Mouse (Mus musculus): ENCODE measurements at regions not wholly inside any gene's neighbourhood (a gene's known extent, or its start where the extent isn't known, plus 50 kb on each side); places are given as distances from the start of the nearest gene placed in this dataset.

DNA sequence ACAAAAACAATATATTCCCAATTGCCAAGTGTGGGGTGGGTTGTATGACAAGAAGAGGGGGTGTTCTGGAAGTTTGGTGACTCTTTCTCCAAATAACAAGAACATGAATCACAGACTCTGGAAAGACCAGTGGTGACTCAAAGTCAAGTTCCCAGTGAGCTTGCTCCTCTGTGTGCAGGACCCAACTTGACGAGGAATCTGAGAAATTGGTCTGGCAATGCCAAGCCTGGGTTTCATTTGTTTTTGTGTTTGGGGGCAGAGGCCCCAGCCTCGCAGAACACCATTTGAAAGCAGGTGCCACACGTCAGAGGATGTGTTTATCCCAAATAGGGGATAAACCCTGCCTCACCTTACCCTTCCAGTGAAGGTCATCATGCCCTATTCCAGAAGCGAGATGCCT, 163.1 kb upstream of the Shh start:
- Histone ChIP-seq H3K27ac (ENCODE audit: insufficient read depth, low read depth, low read length) (no peak overlapping the region), H3K27me3 (replicated peaks; ENCODE audit: control insufficient read depth, insufficient read depth, low read length) (no peaks in the 10 kb centered on the region), H3K36me3 (ENCODE audit: control insufficient read depth, insufficient read depth, low read length) (no peaks in the 10 kb centered on the region), H3K4me1 (ENCODE audit: control insufficient read depth, insufficient read depth, low read length) (no peaks in the 10 kb centered on the region), H3K4me3 (ENCODE audit: insufficient read depth, low read depth, low read length) (no peak overlapping the region)
- 78% methylated on average over 4 of the region's 4 CpGs for WGBS
- DNase-seq, result no peak
- TF ChIP-seq CTCF (conservative IDR thresholded peaks at IDR 0.05; ENCODE audit: insufficient read depth, insufficient read length, low read depth, low read length), result no peak
- TF ChIP-seq POLR2A (IDR thresholded peaks at IDR 0.05; ENCODE audit: low read depth, low read length), result no peak

DNA sequence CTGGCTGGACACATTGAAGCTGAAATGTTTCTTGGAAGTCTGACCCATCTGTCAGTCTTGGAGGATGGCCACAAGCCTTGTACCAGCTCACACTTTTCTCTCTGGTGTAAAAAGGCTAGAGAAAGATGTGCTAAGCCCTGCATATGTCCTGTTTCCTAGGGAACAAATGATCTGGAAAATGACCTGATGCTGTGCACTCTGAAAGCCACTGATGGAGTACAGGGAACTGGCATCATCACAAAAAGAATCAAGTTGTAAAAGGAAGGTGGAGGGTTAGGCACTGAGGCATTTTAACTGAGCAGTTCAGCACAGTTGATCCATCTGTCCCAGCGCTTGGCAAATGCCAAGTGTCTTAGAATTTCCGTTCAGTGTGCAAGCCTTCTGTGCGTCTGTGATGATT, 144.8 kb upstream of the Shh start:
- Histone ChIP-seq H3K4me3 (ENCODE audit: insufficient read depth, low read depth, low read length) (no peak overlapping the region), H3K27ac (ENCODE audit: insufficient read depth, low read depth, low read length) (no peak overlapping the region), H3K27me3 (replicated peaks; ENCODE audit: control insufficient read depth, insufficient read depth, low read length) (no peaks in the 10 kb centered on the region), H3K4me1 (ENCODE audit: control insufficient read depth, insufficient read depth, low read length) (no peaks in the 10 kb centered on the region), H3K36me3 (ENCODE audit: control insufficient read depth, insufficient read depth, low read length) (no peaks in the 10 kb centered on the region)
- no peak for DNase-seq
- TF ChIP-seq CTCF (conservative IDR thresholded peaks at IDR 0.05; ENCODE audit: insufficient read depth, insufficient read length, low read depth, low read length) (no peak), POLR2A (IDR thresholded peaks at IDR 0.05; ENCODE audit: low read depth, low read length) (no peak)
- WGBS, result 83% methylated on average over 3 of the region's 3 CpGs

DNA sequence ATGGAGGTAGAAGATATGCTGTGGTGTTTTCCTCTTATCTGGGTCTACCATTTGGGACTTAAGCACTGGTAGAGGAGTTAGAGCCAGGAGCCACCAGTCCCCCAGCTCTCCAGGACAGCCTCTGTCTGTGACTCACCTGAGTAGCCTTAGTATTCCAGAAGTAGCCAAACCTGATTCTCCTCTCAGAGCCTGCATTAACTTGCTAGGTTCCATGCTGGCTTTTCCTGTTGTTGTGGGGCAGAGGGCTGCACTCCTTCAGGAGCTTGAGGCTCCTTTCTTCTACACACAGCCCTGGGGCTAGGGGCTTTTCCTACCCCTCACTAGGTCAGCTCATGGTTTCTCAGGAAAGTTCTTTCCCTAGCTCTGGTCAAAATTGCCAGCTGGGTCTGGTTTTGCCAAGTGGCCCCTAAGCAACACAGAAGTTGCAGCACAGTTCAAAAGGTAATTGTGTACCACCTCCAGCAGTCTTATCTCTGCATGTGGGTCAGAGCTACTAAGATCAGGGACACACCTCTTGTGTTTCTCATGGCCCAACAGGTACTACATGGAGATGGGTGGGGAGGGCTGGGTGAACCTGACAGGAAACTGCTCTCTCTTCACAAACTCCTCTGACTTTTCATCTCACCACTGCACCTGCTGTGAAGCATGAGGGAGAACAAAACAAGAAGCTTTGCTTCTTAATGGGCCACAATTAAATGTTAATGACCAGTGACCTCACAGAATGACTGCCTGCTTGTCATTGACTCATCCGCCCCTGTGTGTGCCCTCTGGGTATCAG, 129.7 kb upstream of the Shh start:
- Histone ChIP-seq H3K4me3 (ENCODE audit: insufficient read depth, low read depth, low read length) (no peak overlapping the region), H3K27me3 (replicated peaks; ENCODE audit: control insufficient read depth, insufficient read depth, low read length) (no peaks in the 10 kb centered on the region), H3K27ac (ENCODE audit: insufficient read depth, low read depth, low read length) (no peak overlapping the region), H3K36me3 (ENCODE audit: control insufficient read depth, insufficient read depth, low read length) (no peaks in the 10 kb centered on the region), H3K4me1 (ENCODE audit: control insufficient read depth, insufficient read depth, low read length) (no peaks in the 10 kb centered on the region)
- DNase-seq, result no peak
- TF ChIP-seq POLR2A (IDR thresholded peaks at IDR 0.05; ENCODE audit: low read depth, low read length) (no peak), CTCF (conservative IDR thresholded peaks at IDR 0.05; ENCODE audit: insufficient read depth, insufficient read length, low read depth, low read length) (no peak)
- 25% methylated on average over 1 of the region's 1 CpGs for WGBS

DNA sequence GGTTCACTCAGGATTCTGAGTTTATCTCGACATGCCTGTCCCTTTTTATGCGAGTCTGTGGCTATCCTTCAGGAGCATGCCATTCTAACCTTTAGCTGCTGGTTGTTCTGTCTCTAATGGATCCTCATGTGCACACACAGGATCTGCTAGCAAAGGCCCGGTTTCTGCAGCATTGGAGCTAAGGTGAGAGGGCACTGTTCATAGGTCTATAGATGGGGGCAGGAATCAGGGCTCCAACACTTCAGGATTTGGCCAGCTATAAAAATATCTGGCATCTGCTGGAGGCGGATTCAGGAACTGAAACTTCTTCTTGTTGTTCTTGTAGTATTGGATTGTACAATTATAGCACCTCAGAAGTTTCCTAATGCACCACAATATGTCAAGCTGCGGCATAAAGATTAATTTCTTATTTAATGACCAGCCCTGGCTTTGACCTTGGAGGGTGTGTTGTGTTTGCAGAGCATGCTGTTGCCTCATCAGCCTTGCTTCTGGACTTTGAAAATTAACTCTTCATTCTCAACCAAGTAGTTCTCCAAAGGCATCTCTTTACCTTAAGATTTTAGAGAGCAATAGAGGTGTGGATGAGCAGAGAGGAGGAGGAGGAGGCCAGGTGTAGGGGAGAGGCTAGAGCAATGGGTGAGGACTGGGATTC, 104.4 kb upstream of the Shh start:
- Histone ChIP-seq H3K36me3 (ENCODE audit: control insufficient read depth, insufficient read depth, low read length) (no peaks in the 10 kb centered on the region), H3K27me3 (replicated peaks; ENCODE audit: control insufficient read depth, insufficient read depth, low read length) (no peaks in the 10 kb centered on the region), H3K27ac (ENCODE audit: insufficient read depth, low read depth, low read length) (no peak overlapping the region), H3K4me3 (ENCODE audit: insufficient read depth, low read depth, low read length) (no peak overlapping the region), H3K4me1 (ENCODE audit: control insufficient read depth, insufficient read depth, low read length) (no peaks in the 10 kb centered on the region)
- DNase-seq, result no peak
- no peak for TF ChIP-seq CTCF (conservative IDR thresholded peaks at IDR 0.05; ENCODE audit: insufficient read depth, insufficient read length, low read depth, low read length)
- TF ChIP-seq POLR2A (IDR thresholded peaks at IDR 0.05; ENCODE audit: low read depth, low read length), result no peak
- 73% methylated on average over 5 of the region's 5 CpGs for WGBS

DNA sequence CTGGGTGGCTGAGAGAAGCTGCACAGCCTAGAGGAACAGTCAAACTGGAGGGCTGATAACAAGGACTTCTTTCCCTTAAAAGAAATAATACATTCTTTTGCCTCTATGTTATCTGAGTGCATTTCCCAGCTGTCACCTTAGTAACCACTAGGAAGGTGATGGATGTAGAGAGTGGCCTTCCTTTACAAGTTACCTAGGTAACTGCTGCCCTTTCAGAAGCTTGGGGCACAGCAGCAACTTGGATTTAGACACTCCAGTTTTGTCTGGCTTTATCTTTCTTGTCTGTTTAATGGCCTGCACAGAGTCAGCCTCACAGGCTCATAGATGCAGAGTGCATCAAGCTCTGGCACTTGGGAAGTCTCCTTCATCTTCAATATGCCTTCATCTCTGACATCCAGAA, 101.4 kb upstream of the Shh start:
- DNase-seq, result no peak
- H3K4me1 ChIP-seq (ENCODE audit: control insufficient read depth, insufficient read depth, low read length), result no peaks in the 10 kb centered on the region

DNA sequence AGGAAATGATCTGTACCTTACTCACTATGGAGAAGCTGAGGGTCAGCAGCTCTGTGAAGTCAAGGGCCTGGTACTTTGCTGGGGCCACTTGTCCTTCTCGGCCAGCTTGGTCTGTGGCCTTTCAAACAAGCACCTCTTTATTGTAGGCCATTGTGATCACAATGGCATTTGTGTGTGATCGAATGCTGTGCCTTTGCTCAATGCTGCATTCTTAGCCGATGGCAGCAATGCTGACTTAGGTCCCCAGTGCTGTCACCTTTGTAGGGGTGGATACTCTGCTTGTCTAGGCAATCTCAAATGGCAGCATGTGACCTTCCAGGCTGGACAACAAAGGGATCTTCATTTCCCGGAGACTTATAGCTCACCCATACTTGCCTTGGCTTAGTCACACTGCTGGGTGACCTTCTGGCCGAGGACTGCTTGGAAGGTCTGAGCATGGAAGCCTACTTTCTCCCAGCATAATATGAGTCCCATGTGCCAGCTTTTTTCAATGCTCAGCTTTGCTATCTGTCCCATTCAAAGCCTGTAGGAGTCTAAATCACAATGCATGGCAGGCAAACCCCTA, 100.4 kb upstream of the Shh start:
- WGBS, result 87% methylated on average over 5 of the region's 5 CpGs
- no peak overlapping the region for H3K4me3 ChIP-seq (ENCODE audit: insufficient read depth, low read depth, low read length)
- no peaks in the 10 kb centered on the region for H3K4me1 ChIP-seq (ENCODE audit: control insufficient read depth, insufficient read depth, low read length)
- H3K36me3 ChIP-seq (ENCODE audit: control insufficient read depth, insufficient read depth, low read length), result no peaks in the 10 kb centered on the region
- no peak overlapping the region for H3K27ac ChIP-seq (ENCODE audit: insufficient read depth, low read depth, low read length)
- H3K27me3 ChIP-seq (replicated peaks; ENCODE audit: control insufficient read depth, insufficient read depth, low read length), result no peaks in the 10 kb centered on the region
- no peak for DNase-seq
- TF ChIP-seq CTCF (conservative IDR thresholded peaks at IDR 0.05; ENCODE audit: insufficient read depth, insufficient read length, low read depth, low read length) (no peak), POLR2A (IDR thresholded peaks at IDR 0.05; ENCODE audit: low read depth, low read length) (no peak)

More for the DNA sequence above, 101.4 kb upstream of the Shh start:
- H3K36me3 ChIP-seq (ENCODE audit: control insufficient read depth, insufficient read depth, low read length), result no peaks in the 10 kb centered on the region
- no peaks in the 10 kb centered on the region for H3K27me3 ChIP-seq (replicated peaks; ENCODE audit: control insufficient read depth, insufficient read depth, low read length)
- no peak overlapping the region for H3K27ac ChIP-seq (ENCODE audit: insufficient read depth, low read depth, low read length)
- no peak overlapping the region for H3K4me3 ChIP-seq (ENCODE audit: insufficient read depth, low read depth, low read length)
- TF ChIP-seq POLR2A (IDR thresholded peaks at IDR 0.05; ENCODE audit: low read depth, low read length), result no peak
- no peak for TF ChIP-seq CTCF (conservative IDR thresholded peaks at IDR 0.05; ENCODE audit: insufficient read depth, insufficient read length, low read depth, low read length)

DNA sequence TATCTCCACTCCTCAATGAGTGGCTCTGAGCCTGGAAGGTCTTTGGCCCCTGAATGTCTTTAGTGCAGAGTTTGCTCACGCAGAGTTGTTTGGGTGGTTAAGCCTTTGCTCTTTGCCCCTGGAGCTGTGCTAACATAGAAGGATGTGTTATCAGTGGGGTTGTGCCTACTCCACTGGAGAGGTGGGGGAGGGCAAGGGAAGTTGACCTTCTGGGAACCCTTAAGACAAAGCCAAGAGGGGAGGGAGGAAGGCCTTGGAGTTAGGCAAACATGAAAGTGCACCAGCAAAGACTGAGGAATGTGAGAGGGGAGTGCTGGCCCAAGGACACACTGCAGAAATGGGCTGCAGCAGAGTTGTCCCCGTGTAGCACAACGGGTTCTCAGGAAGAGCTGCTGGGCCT, 96.3 kb upstream of the Shh start:
- no peak for TF ChIP-seq CTCF (conservative IDR thresholded peaks at IDR 0.05; ENCODE audit: insufficient read depth, insufficient read length, low read depth, low read length)
- no peak for TF ChIP-seq POLR2A (IDR thresholded peaks at IDR 0.05; ENCODE audit: low read depth, low read length)
- H3K36me3 ChIP-seq (ENCODE audit: control insufficient read depth, insufficient read depth, low read length), result no peaks in the 10 kb centered on the region
- DNase-seq, result peak; percentile 1
- no peak overlapping the region for H3K4me3 ChIP-seq (ENCODE audit: insufficient read depth, low read depth, low read length)
- WGBS, result 20% methylated on average over 3 of the region's 3 CpGs
- H3K27me3 ChIP-seq (replicated peaks; ENCODE audit: control insufficient read depth, insufficient read depth, low read length), result no peaks in the 10 kb centered on the region
- H3K4me1 ChIP-seq (ENCODE audit: control insufficient read depth, insufficient read depth, low read length), result no peaks in the 10 kb centered on the region
- no peak overlapping the region for H3K27ac ChIP-seq (ENCODE audit: insufficient read depth, low read depth, low read length)
